Mouse (Mus musculus) limb, embryonic 12.5 days (tissue): ENCODE measurements around the gene Asphd1. TPM values are rescaled to one million over a fixed set of nuclear protein-coding genes. Genes with fewer than 3 reads are reported as not detected.
A peak's percentile ranks its signal among the peaks of the same experiment; 100 is the strongest.
"Not testable (repeated sequence)": the region's sequence is repeated elsewhere in the genome, so short reads cannot be mapped to it uniquely, and the experiment has no call there.

ENCODE experiments used
- ATAC-seq: fragments of 200-750 bp; cut with Nextera tagmentation; 2 replicates; pipeline ENCODE4 v1.8.0; 2017; ENCODE audit warnings: low read depth, moderate TSS enrichment; ENCODE audit not compliant: insufficient number of reproducible peaks, insufficient read depth, low FRiP score, low TSS enrichment
- H3K27ac ChIP-seq: fragments of 300-500 bp; sonication (generic); 2 replicates; pipeline ENCODE4 v1.5.1; 2016; ENCODE audit warnings: mild to moderate bottlenecking, moderate library complexity
- H3K27me3 ChIP-seq: fragments of 300-500 bp; sonication (generic); 2 replicates; pipeline ENCODE4 v1.6.1; 2016; ENCODE audit warnings: mild to moderate bottlenecking, moderate library complexity
- H3K36me3 ChIP-seq: fragments of 300-500 bp; sonication (generic); 2 replicates; pipeline ENCODE4 v1.6.1; 2016; ENCODE audit warnings: mild to moderate bottlenecking, moderate library complexity
- H3K4me1 ChIP-seq: fragments of 300-500 bp; sonication (generic); replicated peaks from 2 replicates; pipeline ENCODE4 v1.6.1; 2016
- H3K4me2 ChIP-seq: fragments of 300-500 bp; sonication (generic); 2 replicates; pipeline ENCODE4 v1.6.1; 2016; ENCODE audit warnings: mild to moderate bottlenecking, moderate library complexity
- H3K4me3 ChIP-seq: fragments of 300-500 bp; sonication (generic); replicated peaks from 2 replicates; pipeline ENCODE4 v1.5.1; 2016; ENCODE audit warnings: mild to moderate bottlenecking
- H3K9ac ChIP-seq: fragments of 300-500 bp; sonication (generic); replicated peaks from 2 replicates; pipeline ENCODE4 v1.6.1; 2016; ENCODE audit warnings: mild to moderate bottlenecking, moderate library complexity
- H3K9me3 ChIP-seq: fragments of 300-500 bp; sonication (generic); 2 replicates; pipeline ENCODE4 v1.6.1; 2016; ENCODE audit warnings: mild to moderate bottlenecking, moderate library complexity
- WGBS: fragments of 180-500 bp; shearing (Covaris S2); methylation state at CpG from one replicate; pipeline ENCODE4 v1.1.7; 2016; 5-methylcytosine and 5-hydroxymethylcytosine counted together
- polyA plus RNA-seq: library from polyadenylated mRNA; unstranded; fragments of >200 nt; fragmentation: Nextera tagmentation; extraction: Ambion mirVana; gene quantifications from 2 replicates; pipeline ENCODE4 v1.2.1, GENCODE M21; 2016

Asphd1 gene
- polyA plus RNA-seq, 1 experiment from 2014 or later = 0.30 TPM

DNA sequence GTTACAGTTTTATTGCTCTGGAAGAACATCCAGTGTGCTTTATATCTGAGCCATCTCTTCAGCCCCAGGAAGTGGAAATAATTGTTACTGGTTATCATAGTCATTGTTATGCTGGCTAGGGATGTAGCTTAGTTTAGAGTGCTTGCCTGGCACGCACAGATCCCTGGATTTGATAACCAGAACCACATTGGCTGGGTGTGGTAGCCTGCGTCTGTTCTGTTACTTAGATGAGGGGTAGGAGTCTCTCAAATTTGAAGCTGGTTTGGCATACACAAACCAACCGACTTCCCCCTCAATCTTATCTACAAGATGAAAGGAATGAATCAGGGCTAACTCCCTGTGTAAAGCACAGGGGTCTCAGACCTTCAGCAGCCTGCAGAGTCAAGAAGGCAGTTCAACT lies 23.1 kb downstream of the Asphd1 start:
- Histone ChIP-seq H3K36me3 (peaks cover 8% of the 10 kb centered on the region), H3K9me3 (no peaks in the 10 kb centered on the region), H3K9ac (no peak overlapping the region), H3K4me2 (no peak overlapping the region), H3K4me3 (no peak overlapping the region), H3K27me3 (no peaks in the 10 kb centered on the region), H3K4me1 (peaks cover 9% of the 10 kb centered on the region), H3K27ac (no peak overlapping the region)
- WGBS = 17% methylated on average over 3 of the region's 3 CpGs
- ATAC-seq = no peak

GRCm38 (mm10) chr7:126923999-126924398 lies 25.4 kb downstream of the Asphd1 start:
- Histone ChIP-seq H3K9ac (no peak overlapping the region), H3K4me2 (no peak overlapping the region), H3K9me3 (no peaks in the 10 kb centered on the region), H3K27me3 (no peaks in the 10 kb centered on the region), H3K4me1 (no peaks in the 10 kb centered on the region), H3K4me3 (no peak overlapping the region), H3K27ac (no peak overlapping the region), H3K36me3 (no peaks in the 10 kb centered on the region)
- 75% methylated on average over 5 of the region's 5 CpGs for WGBS
- ATAC-seq = no peak

- Histone ChIP-seq H3K9ac (no peak within 1 kb of the TSS; the same call in 1 of the 2 replicates), H3K27ac (no peak within 1 kb of the TSS), H3K36me3 (no peaks in the 10 kb centered on the region), H3K4me1 (no peaks in the 10 kb centered on the region), H3K9me3 (no peaks in the 10 kb centered on the region), H3K27me3 (no peaks in the 10 kb centered on the region), H3K4me2 (no peak within 1 kb of the TSS), H3K4me3 (no peak within 1 kb of the TSS)
- ATAC-seq = no peak
- 66% methylated on average over 5 of the region's 5 CpGs for WGBS
Measured at GRCm38 (mm10) chr7:126922624-126923060, 26.7 kb downstream of the Asphd1 start, which contains the start of gene Tmem219. TSS of gene Tmem219 (minus strand) at chr7:126922917.

- Histone ChIP-seq H3K4me1 (no peaks in the 10 kb centered on the region), H3K9ac (no peak overlapping the region), H3K36me3 (no peaks in the 10 kb centered on the region), H3K4me3 (no peak overlapping the region), H3K4me2 (no peak overlapping the region), H3K27ac (no peak overlapping the region), H3K9me3 (no peaks in the 10 kb centered on the region), H3K27me3 (no peaks in the 10 kb centered on the region)
- ATAC-seq = no peak
- 81% methylated on average over 2 of the region's 2 CpGs for WGBS
Measured at GRCm38 (mm10) chr7:126921563-126921962, 27.8 kb downstream of the Asphd1 start.

GRCm38 (mm10) chr7:126919973-126920372 lies 29.4 kb downstream of the Asphd1 start:
- Histone ChIP-seq H3K27ac (no peak overlapping the region), H3K36me3 (no peaks in the 10 kb centered on the region), H3K4me2 (no peak overlapping the region), H3K27me3 (no peaks in the 10 kb centered on the region), H3K4me1 (no peaks in the 10 kb centered on the region), H3K9me3 (no peaks in the 10 kb centered on the region), H3K9ac (no peak overlapping the region), H3K4me3 (no peak overlapping the region)
- no peak for ATAC-seq
- WGBS = 78% methylated on average over 4 of the region's 4 CpGs

GRCm38 (mm10) chr7:126918356-126918755 lies 31.0 kb downstream of the Asphd1 start:
- H3K27me3 ChIP-seq, H3K4me2 ChIP-seq, H3K9ac ChIP-seq, H3K27ac ChIP-seq, H3K36me3 ChIP-seq, H3K9me3 ChIP-seq, H3K4me3 ChIP-seq, ATAC-seq, H3K4me1 ChIP-seq: not testable (repeated sequence)
- 36% methylated on average over 4 of the region's 4 CpGs for WGBS

- no peak for ATAC-seq
- no peaks in the 10 kb centered on the region for H3K9me3 ChIP-seq
- H3K27ac ChIP-seq = no peak overlapping the region
- H3K36me3 ChIP-seq = no peaks in the 10 kb centered on the region
- no peaks in the 10 kb centered on the region for H3K27me3 ChIP-seq
- no peak overlapping the region for H3K9ac ChIP-seq
- no peak overlapping the region for H3K4me2 ChIP-seq
- H3K4me1 ChIP-seq = no peaks in the 10 kb centered on the region
- WGBS = 86% methylated on average over 3 of the region's 3 CpGs
- no peak overlapping the region for H3K4me3 ChIP-seq
Measured at GRCm38 (mm10) chr7:126914844-126915243, 34.5 kb downstream of the Asphd1 start.

- H3K27me3 ChIP-seq = no peaks in the 10 kb centered on the region
- no peak overlapping the region for H3K9ac ChIP-seq
- H3K36me3 ChIP-seq = no peaks in the 10 kb centered on the region
- no peak for ATAC-seq
- no peak overlapping the region for H3K27ac ChIP-seq
- 81% methylated on average over 3 of the region's 3 CpGs for WGBS
- H3K4me3 ChIP-seq = no peak overlapping the region
- H3K4me1 ChIP-seq = no peaks in the 10 kb centered on the region
- H3K4me2 ChIP-seq = no peak overlapping the region
- no peaks in the 10 kb centered on the region for H3K9me3 ChIP-seq
Measured at GRCm38 (mm10) chr7:126905590-126905989, 43.8 kb downstream of the Asphd1 start.

- not testable (repeated sequence) for H3K4me1 ChIP-seq, H3K4me3 ChIP-seq, H3K27ac ChIP-seq, H3K9ac ChIP-seq, ATAC-seq, H3K9me3 ChIP-seq, H3K4me2 ChIP-seq, H3K27me3 ChIP-seq, H3K36me3 ChIP-seq
- WGBS = 92% methylated on average over 8 of the region's 9 CpGs
Measured at GRCm38 (mm10) chr7:126899781-126900180, 49.6 kb downstream of the Asphd1 start.

GRCm38 (mm10) chr7:126898102-126898990 lies 51.0 kb downstream of the Asphd1 start:
- Histone ChIP-seq H3K4me3 (peak overlapping the region; percentile 62), H3K4me2 (peak overlapping the region; percentile 72), H3K36me3 (no peaks in the 10 kb centered on the region), H3K4me1 (peaks cover 5% of the 10 kb centered on the region; the same call in 1 of the 2 replicates), H3K27me3 (no peaks in the 10 kb centered on the region), H3K9me3 (no peaks in the 10 kb centered on the region), H3K9ac (peak overlapping the region; percentile 68), H3K27ac (peak overlapping the region; percentile 72; the same call in 1 of the 2 replicates)
- peak; percentile 84 for ATAC-seq
- WGBS = 11% methylated on average over 37 of the region's 37 CpGs

DNA sequence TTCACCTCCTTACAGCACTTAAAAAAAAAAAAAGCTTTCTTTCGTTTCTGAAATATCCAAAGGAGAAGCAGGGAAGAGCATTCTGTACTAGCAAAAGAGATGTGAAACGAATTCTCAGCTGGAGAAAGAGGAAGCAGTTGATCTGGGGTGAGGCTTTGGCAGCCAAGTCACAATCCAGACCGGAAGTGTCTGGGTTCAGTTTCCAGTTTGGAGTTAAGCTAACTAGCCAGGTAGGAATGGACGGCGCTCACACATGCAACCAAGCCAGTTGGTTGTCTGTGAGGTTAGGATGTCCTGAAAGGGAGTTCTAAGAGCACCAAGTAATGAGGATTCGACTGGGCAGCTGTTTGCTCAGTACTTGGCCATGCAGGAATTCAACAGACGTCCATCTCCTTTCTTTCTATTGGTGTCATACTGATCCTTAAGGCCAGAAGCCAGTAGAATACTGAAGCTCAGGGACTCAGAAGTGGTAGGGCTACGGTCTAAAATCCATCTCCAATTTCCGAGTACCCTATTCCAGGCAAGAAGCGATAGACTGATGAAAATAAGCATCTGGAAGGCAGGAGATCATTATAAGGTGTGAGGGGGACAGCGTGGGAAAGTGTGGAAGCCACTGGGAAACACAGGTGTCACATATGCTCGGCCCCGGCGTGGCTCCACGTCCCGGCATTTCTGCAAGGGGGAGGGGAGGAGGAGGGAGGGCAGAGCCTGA lies 51.8 kb downstream of the Asphd1 start:
- Histone ChIP-seq H3K36me3 (no peaks in the 10 kb centered on the region), H3K4me2 (peak overlapping the region; percentile 72), H3K27ac (no peak overlapping the region), H3K9ac (peak overlapping the region; percentile 68), H3K27me3 (no peaks in the 10 kb centered on the region), H3K4me1 (peaks cover 5% of the 10 kb centered on the region; the same call in 1 of the 2 replicates), H3K4me3 (peak overlapping the region; percentile 62), H3K9me3 (no peaks in the 10 kb centered on the region)
- peak; percentile 77 for ATAC-seq
- WGBS = 24% methylated on average over 16 of the region's 16 CpGs
